Mouse (Mus musculus) gastrocnemius, adult 8-10 months (tissue): Measurements from ENCODE around the gene Ankrd44. TPM values are rescaled to one million over a fixed set of nuclear protein-coding genes. Genes with fewer than 3 reads are reported as not detected.
"Not testable (repeated sequence)": the region's sequence is repeated elsewhere in the genome, so short reads cannot be mapped to it uniquely, and the experiment has no call there.

ENCODE experiments used
- DNase-seq, 2 experiments: peaks; one replicate each; pipeline ENCODE4 v3.0.0; 2022; ENCODE audit warnings: low spot score in 2 of 2
- total RNA-seq, 4 experiments: library from RNA; stranded (reverse); gene quantifications; 2 replicates each; pipeline ENCODE4 v1.2.4; 2022

Gene Ankrd44
- 1 to 10 TPM; 4.0 to 6.9 (median 5.7) TPM for total RNA-seq

- peak; percentile 62 to 77 for DNase-seq
Observed at GRCm38 (mm10) chr1:54925971-54926771, at the start of gene Ankrd44. TSS of gene Ankrd44 (minus strand) at chr1:54926387.

GRCm38 (mm10) chr1:54971687-54972404, 45.7 kb upstream of the Ankrd44 start:
- no peak for DNase-seq

GRCm38 (mm10) chr1:54966858-54967257, 40.7 kb upstream of the Ankrd44 start:
- no peak for DNase-seq

- DNase-seq: no peak
Observed at GRCm38 (mm10) chr1:54965159-54965995, 39.2 kb upstream of the Ankrd44 start.

GRCm38 (mm10) chr1:54961724-54962123, 35.5 kb upstream of the Ankrd44 start:
- DNase-seq: no peak

GRCm38 (mm10) chr1:54960613-54961165, 34.5 kb upstream of the Ankrd44 start:
- no peak for DNase-seq

- no peak for DNase-seq
Observed at GRCm38 (mm10) chr1:54958525-54958924, 32.3 kb upstream of the Ankrd44 start.

- DNase-seq: not testable (repeated sequence)
Observed at GRCm38 (mm10) chr1:54956995-54957394, 30.8 kb upstream of the Ankrd44 start.

- no peak for DNase-seq
Observed at GRCm38 (mm10) chr1:54954856-54955255, 28.7 kb upstream of the Ankrd44 start.

GRCm38 (mm10) chr1:54944648-54945047, 18.5 kb upstream of the Ankrd44 start:
- DNase-seq: no peak

GRCm38 (mm10) chr1:54935466-54935865, 9.3 kb upstream of the Ankrd44 start:
- DNase-seq: no peak

- DNase-seq: no peak
Observed at GRCm38 (mm10) chr1:54934911-54935310, 8.7 kb upstream of the Ankrd44 start.

- DNase-seq: no peak
Observed at GRCm38 (mm10) chr1:54933646-54934045, 7.5 kb upstream of the Ankrd44 start.

- DNase-seq: no peak
Observed at GRCm38 (mm10) chr1:54932456-54933115, 6.4 kb upstream of the Ankrd44 start.

GRCm38 (mm10) chr1:54931231-54931630, 5.0 kb upstream of the Ankrd44 start:
- no peak for DNase-seq

- no peak for DNase-seq
Observed at GRCm38 (mm10) chr1:54930670-54931200, 4.5 kb upstream of the Ankrd44 start.

GRCm38 (mm10) chr1:54925451-54925934, 694 bp downstream of the Ankrd44 start:
- DNase-seq: no peak

GRCm38 (mm10) chr1:54924760-54925159, 1.4 kb downstream of the Ankrd44 start:
- DNase-seq: no peak

GRCm38 (mm10) chr1:54924309-54924685, 1.9 kb downstream of the Ankrd44 start:
- no peak for DNase-seq
